Mouse (Mus musculus) left cerebral cortex, adult 9 months (tissue): Measurements from ENCODE around the gene Chrnb2.
A peak's percentile ranks its signal among the peaks of the same experiment; 100 is the strongest.

ENCODE experiments used
- DNase-seq, 2 experiments: peaks; one replicate each; pipeline ENCODE4 v3.0.0; 2022; ENCODE audit warnings: low spot score in 2 of 2

Gene Chrnb2

GRCm38 (mm10) chr3:89715207-89715966, 49.0 kb downstream of the Chrnb2 start:
- peak in 1 of 2 experiments; percentile 39 for DNase-seq

GRCm38 (mm10) chr3:89714359-89715206, 49.8 kb downstream of the Chrnb2 start, which contains the start of gene Adar:
Gene Adar (plus strand): TSS chr3:89715022.
- DNase-seq: peak; percentile 74 to 95

- peak in 1 of 2 experiments; percentile 34 for DNase-seq
These were observed 60.4 kb downstream of the Chrnb2 start for GRCm38 (mm10) chr3:89704064-89704463.

- DNase-seq: no peak
These were observed 60.8 kb downstream of the Chrnb2 start for GRCm38 (mm10) chr3:89703596-89703995.

GRCm38 (mm10) chr3:89700461-89700860, 64.0 kb downstream of the Chrnb2 start:
- DNase-seq: no peak

GRCm38 (mm10) chr3:89698958-89699357, 65.5 kb downstream of the Chrnb2 start:
- DNase-seq: no peak
